Mouse (Mus musculus) spleen, postnatal 10 days (tissue): ENCODE data around the gene Tenm1.

Source experiments
- DNase-seq, 2 experiments: peaks; one replicate each; pipeline ENCODE4 v3.0.0; 2021 to 2022; ENCODE audit warnings: low spot score in 2 of 2

The Tenm1 gene

DNA sequence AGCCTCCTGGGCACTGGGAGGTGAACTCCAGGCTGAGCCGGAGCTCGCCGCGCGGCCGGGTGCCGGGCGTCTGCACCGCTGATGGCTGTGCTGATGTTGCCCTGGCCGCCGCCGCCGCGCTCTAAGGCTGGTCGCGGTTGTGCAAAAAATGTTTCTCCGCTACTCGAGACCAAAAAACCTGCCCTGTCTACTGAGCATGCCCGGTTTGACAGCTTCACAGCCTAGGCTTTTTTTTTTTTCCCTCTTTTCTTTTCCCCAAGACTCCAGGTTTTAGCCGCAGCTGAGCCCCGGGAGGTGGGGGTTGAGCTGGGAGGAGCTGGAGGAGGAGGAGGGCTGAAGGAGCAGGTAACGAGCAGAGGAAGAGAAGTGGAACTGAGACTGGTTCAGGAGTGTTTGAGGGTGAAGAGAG lies at the start of gene Tenm1:
Tenm1 (minus strand) TSS at position 272 of the 409 bp plus-strand sequence.
- no peak for DNase-seq

DNA sequence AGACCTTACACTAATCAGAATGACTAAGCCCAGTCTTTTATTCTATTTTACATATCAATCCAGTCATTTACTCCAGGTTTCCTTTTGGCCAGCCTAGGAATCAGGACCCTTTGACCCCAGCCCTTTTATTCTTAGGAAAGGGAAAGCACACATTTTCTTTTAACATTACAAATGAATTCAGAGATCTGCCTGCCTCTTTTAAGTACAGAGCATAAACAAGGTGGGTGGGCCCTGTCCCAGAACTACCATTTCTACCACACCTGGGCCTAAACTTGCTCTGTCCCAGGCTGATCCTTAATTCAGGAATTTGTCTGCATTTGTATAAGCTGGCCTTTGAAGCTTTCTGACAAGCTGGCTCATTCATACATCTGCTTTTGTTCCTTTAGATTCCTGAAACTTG lies 38.4 kb upstream of the Tenm1 start:
- DNase-seq, result no peak

DNA sequence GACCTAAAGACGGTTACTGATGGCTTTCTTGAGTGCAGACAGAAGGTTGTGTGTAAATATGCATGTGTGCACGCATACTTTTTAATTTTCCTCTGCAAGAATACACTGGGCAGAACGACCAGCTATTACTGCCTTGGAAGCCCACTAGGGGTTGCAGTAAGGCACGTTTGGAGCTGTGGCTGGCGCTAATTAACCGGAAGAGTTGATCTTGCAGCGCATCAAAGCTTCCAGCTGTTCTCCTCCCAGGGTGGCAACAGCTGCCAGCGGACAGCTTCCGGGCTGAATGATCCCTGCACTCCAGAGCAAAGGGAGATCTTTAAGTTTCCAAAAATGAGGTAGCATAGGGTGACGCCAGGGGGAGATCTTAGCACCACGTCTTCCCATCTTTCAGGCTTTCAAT lies 1.7 kb upstream of the Tenm1 start:
- DNase-seq, result no peak

DNA sequence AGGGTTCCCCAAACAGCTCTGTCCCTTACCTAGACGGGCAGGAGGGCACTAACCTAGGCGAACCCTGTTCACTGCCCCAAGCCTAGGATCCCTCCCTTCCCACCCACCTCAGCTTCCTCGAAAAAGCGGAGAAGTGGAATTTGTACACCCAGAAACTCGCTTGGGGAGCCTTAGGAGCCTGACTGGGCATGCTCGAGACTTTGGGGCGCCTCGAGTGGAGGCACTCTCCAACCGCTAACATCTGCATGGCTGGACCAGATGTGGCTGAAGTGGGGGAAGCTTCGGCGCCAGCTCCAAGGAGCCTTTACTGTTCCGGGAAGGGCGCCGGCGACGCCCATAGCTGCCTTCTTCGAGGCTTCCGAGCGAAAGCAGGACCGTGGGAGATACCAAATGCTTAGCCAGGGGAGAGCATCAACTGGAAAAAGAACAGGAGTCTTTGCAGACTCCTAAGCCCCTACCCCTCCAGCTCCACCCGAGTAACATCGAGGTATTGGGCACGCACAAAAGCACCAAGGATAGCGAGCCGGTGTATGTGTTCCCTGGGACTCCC lies 1.1 kb upstream of the Tenm1 start:
- no peak for DNase-seq

DNA sequence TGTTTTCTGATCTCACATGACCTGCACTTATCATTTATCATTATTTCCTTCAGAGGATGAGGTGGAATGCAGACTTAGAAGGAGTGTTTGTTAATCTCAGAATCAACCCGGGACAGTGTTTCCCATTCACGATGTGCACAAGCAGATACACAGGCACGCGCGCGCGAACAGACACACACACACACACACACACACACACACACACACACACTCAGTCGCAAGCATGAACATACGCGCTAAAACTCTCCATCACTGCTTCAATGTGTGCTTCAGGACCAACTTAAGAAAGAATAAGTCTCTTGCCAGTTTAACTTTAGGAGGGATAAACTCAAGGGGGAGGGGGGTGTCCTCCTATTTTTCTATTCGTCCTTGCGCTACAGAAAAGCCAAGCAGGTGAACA lies 411 bp upstream of the Tenm1 start:
- no peak for DNase-seq

DNA sequence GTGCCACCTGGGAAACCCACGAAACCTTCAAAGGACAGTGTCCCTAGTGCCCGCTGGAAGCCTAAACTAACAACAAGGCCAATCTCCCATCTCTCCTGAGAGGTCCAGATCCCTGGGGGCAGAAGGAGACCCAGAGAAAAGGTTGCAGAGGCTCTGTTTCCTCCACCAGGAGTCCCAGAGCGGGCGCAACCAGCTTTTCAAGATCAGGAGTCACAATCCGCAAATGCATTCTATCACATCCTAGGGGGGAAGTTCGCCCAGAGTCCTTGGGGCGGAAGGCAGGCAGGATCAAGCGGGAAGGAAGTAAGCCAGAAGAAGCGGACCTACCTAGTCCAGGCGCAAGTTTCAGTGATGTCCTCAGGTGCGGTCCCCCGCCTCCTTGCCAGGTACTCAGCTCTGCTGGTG lies 963 bp downstream of the Tenm1 start:
- DNase-seq, result no peak

DNA sequence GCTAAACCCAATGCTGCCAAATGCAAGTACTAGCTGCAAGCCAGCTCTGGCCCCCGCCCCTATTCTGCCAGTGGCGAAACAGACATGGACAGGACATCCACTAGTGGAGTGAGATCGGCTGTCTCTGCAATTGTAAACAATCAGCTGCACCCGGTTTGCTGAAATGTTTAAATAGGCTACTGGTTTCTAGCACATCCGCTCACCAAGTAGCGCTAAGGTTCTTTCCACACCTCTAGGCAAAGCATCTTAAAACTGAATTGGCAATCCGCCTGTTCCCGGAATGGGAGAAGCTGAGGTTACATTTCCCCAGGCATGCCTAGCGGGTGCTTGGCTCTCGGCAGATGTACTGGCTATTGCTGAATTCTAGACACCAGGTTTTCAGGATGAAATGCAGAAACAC lies 1.8 kb downstream of the Tenm1 start:
- DNase-seq, result no peak

DNA sequence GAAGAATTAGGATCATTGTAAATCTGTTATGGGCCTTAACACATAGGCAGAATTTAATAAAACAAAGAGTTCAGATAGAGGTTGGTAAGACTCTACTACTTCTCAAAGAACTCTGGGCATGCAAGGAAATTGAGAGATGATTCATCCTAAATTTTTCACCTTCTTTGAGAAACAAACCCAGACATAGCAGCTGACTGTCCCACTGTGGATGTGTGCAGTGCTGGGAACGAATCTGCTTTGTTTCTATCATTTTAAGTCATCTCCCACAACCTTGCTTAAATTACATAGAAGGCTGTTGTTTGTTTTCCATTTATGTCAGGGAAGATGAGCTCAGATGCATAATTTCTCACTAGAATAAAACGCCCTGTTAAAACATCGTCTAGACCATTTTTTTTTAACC lies 31.0 kb downstream of the Tenm1 start:
- DNase-seq, result no peak

DNA sequence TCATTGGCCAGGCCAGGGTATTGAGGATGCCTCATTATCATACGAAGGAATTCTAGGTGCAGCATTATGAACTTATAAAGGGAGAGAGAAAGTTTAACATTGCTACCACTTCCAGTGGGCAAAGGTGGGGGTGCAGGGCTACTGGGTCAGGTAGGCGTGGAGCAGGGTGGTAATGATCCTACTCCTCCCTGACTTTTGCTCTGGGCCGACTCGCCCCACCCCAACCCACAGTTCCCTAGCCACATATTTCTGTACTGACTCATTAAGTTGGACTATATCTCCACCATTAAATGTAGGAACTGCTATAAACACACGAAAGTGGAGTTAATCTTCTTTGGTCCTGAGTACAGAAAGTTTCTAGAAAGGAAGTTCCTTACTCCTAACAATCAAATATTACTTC lies 40.8 kb downstream of the Tenm1 start:
- no peak for DNase-seq

DNA sequence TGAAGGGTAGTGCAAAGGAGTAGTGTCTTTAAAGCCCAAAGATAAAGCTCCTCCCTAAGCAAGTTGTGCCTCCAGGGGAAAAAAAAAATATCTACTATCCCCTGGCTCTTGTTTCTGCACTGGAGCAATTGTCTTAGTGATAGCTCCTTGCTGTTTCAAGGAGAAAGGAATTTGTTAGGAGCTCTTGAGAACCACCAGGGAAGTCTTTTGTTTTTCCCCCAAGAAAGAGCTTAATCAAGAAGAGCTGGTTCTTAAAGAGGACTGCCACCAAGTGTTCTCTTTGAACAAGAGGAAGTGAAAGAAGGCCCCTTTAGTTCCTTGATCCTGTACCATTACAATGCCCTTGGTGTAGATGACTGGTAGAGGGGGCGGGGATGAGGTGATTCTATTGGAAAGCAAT lies 56.4 kb downstream of the Tenm1 start:
- no peak for DNase-seq

DNA sequence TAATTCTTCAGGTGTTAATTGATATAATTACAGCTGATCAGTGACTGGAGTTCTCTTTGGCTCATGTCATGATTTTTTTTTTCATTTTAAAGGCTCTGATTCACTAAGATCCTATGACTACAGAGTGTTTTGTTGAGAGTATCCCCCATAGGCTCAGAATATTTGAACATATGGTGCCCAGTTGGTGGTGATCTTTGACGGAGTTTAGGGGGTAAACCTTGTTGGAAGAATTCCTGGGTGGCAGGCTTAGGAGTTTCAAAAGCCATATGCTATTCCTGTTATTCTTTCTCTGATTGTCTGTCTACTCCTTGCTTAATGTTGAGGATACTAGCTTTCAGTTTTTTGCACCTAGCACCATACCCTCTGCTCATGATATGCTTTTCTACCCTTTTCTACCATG lies 109.6 kb downstream of the Tenm1 start:
- no peak for DNase-seq

DNA sequence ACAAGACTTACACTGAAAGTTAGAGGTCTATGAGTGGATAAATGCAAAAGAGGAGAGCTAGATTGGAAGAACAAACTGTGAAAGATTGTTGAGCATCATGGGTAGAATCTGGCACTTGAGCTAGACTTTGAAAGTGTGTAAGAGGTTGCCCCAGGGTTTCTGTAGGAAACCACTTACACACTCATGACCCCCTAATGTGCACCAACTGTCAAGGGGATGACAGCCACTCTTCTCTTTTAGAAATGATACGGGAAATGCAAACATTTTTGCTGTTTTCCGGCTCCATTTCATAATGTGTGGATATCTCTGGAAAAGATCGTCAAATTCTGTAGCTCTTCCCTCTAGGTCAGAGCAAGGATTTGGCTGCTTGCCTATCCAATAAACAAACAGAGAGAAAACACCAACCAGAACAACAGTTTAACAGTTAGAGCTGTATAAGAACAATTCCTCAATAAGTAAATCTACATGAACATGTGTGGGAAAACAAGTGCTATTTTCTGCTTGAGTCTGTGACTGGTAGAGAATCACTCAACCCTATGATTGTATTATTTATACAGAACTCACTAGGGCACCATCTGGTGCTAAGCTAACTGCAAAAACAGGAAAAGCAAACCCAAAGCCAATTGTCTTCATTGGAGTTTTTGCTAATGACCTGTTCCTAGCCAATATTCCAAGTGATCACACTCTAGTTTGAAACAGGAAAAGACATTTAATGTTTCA lies 111.0 kb downstream of the Tenm1 start:
- no peak for DNase-seq

DNA sequence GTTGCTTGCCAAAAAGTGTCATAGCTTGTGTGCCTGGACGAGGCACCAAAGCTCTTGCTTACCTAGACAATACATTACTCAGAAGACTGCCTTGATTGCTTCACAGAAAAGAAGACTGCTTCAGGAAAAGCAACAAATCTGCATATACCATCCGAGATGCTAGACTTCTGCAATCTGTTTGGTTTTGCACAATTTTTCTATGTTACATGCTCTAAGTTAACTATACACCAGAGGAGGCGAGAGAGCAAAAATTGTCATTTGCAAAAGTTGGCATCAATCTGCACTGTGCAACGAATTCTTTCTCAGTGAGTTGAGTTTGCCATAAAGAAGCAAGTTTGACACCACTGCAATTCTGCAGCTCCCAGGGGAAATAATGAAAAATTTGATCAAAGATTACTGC lies 193.1 kb downstream of the Tenm1 start:
- DNase-seq, result no peak

DNA sequence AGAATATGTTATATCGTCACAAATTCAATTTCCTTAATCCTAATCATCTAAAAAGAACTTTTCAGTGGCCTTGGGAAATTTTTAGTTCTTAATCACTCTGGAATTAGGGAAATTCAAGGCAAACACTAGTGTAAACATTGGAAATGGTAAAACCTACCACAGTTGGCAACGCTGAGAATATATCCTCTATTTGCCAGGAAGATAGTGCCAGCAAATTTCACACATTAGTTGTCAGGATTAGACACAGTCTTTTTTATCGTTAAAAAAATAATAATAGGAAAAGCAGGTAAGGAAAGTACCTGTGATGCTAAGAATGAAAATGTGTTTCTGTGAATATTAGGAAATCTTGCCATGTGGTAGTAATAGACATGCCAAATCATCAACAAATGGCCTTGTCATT lies 223.9 kb downstream of the Tenm1 start:
- DNase-seq, result no peak

DNA sequence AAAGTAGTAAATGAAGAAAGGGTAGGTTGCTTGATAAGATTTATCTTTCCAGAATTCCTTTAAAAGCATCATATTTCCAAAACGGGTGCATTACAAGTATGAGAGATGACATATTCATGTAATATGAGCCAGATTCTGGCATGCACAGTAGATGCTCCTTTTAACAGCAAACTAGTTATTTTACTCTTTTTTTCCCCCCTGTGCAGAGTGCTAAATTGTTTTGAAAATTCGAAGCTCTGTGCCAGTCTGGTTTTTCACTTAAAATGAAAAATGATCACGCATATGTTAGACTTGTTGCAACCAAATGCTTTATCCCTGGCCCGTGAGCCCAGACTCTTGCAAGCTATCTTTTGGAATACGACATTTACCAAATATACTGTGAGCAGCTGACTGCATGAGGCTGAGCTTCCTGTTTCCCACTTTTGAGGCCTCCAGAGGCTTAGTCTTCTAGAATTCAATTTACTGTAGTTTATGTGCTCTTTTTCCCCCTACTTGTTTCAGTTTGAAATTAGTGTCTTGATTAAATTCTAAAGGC lies 226.6 kb downstream of the Tenm1 start:
- no peak for DNase-seq

DNA sequence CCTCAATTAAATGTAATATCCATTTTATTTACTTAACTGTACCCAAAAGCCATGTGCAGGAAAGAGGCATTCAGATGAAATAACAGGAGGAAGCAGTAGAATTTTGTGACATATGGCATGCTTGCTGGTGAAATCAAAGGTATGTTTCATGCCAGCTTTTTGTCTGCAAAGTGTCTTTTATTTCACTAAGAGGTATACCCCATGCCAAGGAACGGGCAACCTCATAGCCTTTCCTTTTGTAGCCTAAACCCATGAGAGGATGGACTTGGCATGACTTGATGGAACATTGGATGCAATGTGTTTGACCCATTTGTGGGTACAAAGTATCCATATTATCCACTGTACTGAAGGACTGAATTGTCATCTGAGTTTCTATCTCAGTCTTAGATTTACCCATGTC lies 246.0 kb downstream of the Tenm1 start:
- DNase-seq, result no peak

DNA sequence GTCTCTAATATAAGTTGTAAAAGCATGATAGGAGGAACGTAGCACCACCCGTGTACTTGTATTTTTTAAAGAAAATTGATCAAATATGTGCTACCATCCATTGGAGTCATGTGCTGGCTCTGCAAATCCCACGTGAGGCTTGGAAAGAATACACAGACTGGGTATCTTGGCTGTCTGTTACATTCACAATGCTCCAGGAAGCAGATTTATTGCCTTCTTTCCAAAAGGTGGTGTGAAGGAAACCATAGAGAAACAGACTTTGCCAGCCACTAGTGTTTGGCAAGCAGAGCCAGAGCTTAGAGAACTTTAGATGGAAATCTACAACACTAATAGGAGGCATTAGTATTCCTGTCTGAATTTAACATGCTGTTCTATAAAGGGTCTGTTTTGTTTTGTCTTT lies 277.4 kb downstream of the Tenm1 start:
- no peak for DNase-seq

DNA sequence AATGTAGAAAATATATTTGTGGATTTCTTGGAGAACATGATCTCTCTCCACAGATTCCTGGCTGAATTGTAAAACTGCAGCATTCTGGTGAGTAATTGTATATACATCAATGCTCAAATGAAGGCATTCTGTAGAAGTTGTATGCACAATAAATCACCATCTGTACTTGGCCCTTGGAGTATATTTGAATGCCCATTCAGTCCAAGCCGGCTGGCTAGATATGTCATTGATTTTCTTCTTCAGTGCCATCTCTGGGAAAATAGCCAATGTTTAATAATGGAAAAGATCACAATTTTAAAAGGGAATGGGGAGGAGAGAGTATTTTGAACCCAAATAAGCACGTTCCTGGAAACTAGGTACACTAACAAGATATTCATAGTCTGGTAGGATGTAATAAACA lies 299.2 kb downstream of the Tenm1 start:
- no peak for DNase-seq

DNA sequence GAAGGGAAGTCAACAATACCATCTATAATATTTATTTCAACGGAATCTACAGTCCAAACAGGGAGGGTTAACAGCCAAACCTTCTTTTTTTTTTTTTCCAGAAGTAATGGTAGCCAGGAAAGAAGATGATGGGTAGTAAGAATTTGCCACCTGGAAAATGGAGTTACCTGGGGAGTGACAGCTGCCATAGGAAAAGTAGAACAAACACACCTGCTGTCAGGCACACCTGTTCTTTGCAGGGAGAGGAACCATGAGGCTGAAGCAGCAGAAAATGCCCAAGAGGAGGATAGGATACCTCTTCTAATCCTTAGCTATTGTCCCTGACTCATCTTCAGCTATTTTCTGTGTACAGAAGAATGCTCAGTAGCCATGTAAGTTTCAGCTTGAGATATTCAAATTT lies 306.4 kb downstream of the Tenm1 start:
- DNase-seq, result no peak

DNA sequence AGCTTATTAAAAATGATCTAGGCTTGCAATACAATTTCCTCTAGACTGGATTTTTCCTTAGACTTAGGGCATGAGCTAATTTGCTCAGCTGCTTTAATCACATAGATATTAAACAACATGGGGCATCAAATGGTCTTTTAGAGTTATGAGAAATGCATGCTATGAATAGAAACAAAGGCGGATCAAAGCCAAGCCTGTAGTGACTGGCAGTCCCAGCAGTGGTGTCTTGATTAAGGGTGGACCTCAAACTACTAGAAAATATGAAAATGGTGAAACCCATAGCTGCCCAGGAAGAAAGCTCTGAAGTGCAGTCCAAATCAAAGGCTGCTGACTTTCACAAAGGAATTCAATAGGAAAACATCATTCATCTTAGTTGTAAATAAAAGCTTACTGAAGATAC lies 306.9 kb downstream of the Tenm1 start:
- no peak for DNase-seq

DNA sequence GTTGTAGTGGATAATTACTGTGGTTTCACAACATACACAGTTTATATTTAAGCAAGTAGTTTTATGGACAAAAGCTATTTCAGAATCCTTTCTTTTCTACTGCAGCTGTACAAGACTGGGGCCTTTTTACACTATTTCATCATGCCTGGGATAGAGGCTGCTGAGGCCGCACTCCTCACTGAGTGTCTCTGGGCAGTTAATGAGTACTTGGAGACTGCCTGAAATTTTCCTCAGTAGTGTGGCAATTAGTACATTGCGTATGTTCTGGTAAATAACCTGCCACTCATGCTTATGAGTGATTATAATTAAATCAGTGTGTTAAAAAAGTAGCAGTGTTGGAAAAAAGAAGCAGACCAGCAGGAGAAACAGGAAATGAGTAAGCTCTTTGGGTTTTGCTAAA lies 442.8 kb downstream of the Tenm1 start:
- DNase-seq, result no peak

DNA sequence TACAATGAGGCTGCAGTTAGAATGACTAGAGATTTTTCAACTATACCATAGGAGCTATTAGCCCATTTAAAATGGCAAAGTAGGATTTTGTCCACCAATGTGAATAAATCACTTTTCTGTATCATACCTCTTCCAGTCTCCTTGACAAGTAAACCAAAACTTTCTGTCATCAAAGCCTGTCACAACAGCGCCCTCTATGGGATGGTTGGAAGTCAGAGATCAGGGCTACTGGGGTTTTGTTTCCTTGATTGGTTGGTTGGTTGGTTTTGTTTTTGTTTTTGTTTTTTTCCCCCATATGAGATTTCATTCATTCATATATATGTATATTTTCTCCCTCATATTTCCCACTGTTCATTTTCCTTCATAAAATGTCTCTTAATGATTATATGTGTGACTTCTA lies 455.4 kb downstream of the Tenm1 start:
- no peak for DNase-seq

DNA sequence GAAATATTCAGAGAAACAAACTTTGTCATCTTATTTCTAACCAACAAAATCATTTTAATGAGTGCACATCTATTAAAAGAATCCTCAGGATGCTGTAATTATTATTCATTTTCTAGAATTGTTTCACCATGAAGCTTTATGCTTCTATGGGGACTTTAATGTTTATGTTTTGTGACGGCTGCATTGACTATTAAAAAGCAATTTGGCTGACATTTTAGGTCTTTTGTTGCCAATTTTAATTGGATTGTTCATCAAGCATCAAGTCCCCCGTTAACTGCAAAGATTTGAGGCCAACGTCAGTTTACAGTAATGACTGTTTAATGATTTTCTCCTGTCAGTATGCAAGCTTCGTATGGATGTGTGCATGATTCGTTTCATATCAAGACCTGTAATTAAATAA lies 461.3 kb downstream of the Tenm1 start:
- DNase-seq, result no peak

DNA sequence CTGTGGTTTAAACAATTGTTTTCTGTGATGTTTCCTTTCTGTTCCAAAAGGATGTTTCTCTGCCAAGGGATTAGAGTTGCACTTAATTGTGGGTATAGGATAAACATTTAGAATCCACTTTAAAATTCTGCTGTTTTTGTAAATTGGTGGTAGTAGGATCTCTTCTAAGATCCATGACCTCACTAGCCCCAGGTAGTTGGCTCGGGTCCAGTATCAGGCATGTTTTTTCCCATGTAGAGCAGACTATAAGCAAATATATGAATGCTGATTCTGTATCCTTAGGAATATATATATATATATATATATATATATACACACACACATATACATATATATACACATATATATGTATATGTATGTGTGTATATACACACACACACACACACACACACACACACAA lies 567.2 kb downstream of the Tenm1 start:
- DNase-seq, result no peak
